Mouse (Mus musculus) heart, embryonic 15.5 days (tissue): Measurements from ENCODE around the gene Srrm4. TPM values are rescaled to one million over a fixed set of nuclear protein-coding genes. Genes with fewer than 3 reads are reported as not detected.

ENCODE experiments used
- ATAC-seq: fragments of 200-750 bp; cut with Nextera tagmentation; replicated peaks from 2 replicates; pipeline ENCODE4 v1.8.0; 2017; ENCODE audit warnings: low read depth, moderate TSS enrichment; ENCODE audit not compliant: insufficient number of reproducible peaks, insufficient read depth, low FRiP score
- H3K27ac ChIP-seq: fragments of 300-500 bp; sonication (generic); 2 replicates; pipeline ENCODE4 v1.5.1; 2015; ENCODE audit warnings: mild to moderate bottlenecking, inconsistent platforms
- H3K27me3 ChIP-seq: fragments of 300-500 bp; sonication (generic); 2 replicates; pipeline ENCODE4 v1.6.1; 2015; ENCODE audit warnings: inconsistent platforms
- H3K36me3 ChIP-seq: fragments of 300-500 bp; sonication (generic); 2 replicates; pipeline ENCODE4 v1.6.1; 2015; ENCODE audit warnings: mild to moderate bottlenecking, inconsistent platforms
- H3K4me1 ChIP-seq: fragments of 300-500 bp; sonication (generic); replicated peaks from 2 replicates; pipeline ENCODE4 v1.6.1; 2015; ENCODE audit warnings: inconsistent platforms
- H3K4me2 ChIP-seq: fragments of 300-500 bp; sonication (generic); 2 replicates; pipeline ENCODE4 v1.6.1; 2015; ENCODE audit warnings: inconsistent platforms, mild to moderate bottlenecking, moderate library complexity
- H3K4me3 ChIP-seq: fragments of 300-500 bp; sonication (generic); 2 replicates; pipeline ENCODE4 v1.5.1; 2015; ENCODE audit warnings: mild to moderate bottlenecking, inconsistent platforms
- H3K9ac ChIP-seq: fragments of 300-500 bp; sonication (generic); 2 replicates; pipeline ENCODE4 v1.6.1; 2015; ENCODE audit warnings: mild to moderate bottlenecking, inconsistent platforms
- H3K9me3 ChIP-seq: fragments of 300-500 bp; sonication (generic); replicated peaks from 2 replicates; pipeline ENCODE4 v1.6.1; 2016; ENCODE audit warnings: inconsistent platforms
- WGBS: fragments of 180-500 bp; shearing (Covaris S2); methylation state at CpG from one replicate; pipeline ENCODE4 v1.1.7; 2015; ENCODE audit warnings: mixed read lengths; 5-methylcytosine and 5-hydroxymethylcytosine counted together
- polyA plus RNA-seq: library from polyadenylated mRNA; unstranded; fragments of >200 nt; fragmentation: Nextera tagmentation; extraction: Ambion mirVana; gene quantifications from 2 replicates; pipeline ENCODE4 v1.2.1, GENCODE M21; 2015

Srrm4 gene
- polyA plus RNA-seq, 1 experiment from 2014 or later, result 1.0 TPM

DNA sequence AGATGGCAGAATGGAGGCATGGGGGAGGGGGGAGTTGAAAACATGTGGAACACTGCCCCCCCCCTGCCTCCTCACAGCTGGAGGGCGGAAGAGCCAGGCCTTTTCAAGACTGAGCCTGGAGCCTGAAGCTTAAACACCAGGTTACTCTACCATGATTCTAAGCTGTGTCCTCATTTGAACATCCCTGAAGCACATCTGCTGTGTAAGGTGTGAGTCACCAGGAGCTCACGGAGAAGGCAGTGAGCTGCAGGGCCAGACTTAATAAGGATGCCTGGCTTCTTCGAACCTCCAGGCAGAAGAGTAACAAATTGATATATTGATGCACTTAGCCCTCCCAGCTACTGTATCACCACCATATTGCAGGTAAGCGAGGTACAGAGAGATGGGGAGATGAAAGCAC, 79.5 kb downstream of the Srrm4 start:
- Histone ChIP-seq H3K36me3 (no peaks in the 10 kb centered on the region), H3K9me3 (no peaks in the 10 kb centered on the region)
- WGBS, result 60% methylated on average over 4 of the region's 4 CpGs

GRCm38 (mm10) chr5:116510229-116510628, 81.4 kb downstream of the Srrm4 start:
- WGBS, result 66% methylated on average over 5 of the region's 5 CpGs
- Histone ChIP-seq H3K4me3 (no peak overlapping the region), H3K4me2 (no peak overlapping the region), H3K36me3 (no peaks in the 10 kb centered on the region), H3K9me3 (no peaks in the 10 kb centered on the region), H3K27ac (no peak overlapping the region), H3K4me1 (peaks cover 6% of the 10 kb centered on the region; the same call in 1 of the 2 replicates), H3K9ac (no peak overlapping the region), H3K27me3 (no peaks in the 10 kb centered on the region)
- no peak for ATAC-seq

More for the DNA sequence above, 79.5 kb downstream of the Srrm4 start:
- no peak overlapping the region for H3K4me3 ChIP-seq
- H3K9ac ChIP-seq, result no peak overlapping the region
- peaks cover 6% of the 10 kb centered on the region; the same call in 1 of the 2 replicates for H3K4me1 ChIP-seq
- H3K27ac ChIP-seq, result no peak overlapping the region
- no peak overlapping the region for H3K4me2 ChIP-seq
- no peaks in the 10 kb centered on the region for H3K27me3 ChIP-seq
- ATAC-seq, result no peak

DNA sequence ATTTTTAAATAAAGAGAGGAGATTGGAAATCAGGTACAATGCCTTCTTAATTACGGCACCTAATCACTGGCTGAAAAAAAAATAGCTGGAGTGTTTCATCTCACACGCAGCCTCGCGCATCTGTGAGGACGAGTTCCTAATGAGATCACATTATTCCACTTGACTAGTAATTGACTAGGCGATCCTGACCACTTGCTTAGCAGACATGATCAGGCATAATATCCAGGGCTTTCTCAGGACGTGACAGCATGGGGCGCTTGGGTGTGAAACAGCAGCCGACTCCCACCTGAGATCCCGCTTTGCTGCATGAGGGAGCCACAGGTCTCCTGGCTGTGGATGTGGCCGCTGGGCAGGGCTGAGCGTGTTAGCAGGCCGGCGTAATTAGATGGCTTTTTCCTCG, 90.3 kb downstream of the Srrm4 start:
- H3K9ac ChIP-seq, result no peak overlapping the region
- H3K27ac ChIP-seq, result no peak overlapping the region
- 71% methylated on average over 15 of the region's 15 CpGs for WGBS
- no peak overlapping the region for H3K4me3 ChIP-seq
- no peak for ATAC-seq
- H3K4me1 ChIP-seq, result no peaks in the 10 kb centered on the region
- H3K36me3 ChIP-seq, result no peaks in the 10 kb centered on the region
- no peak overlapping the region for H3K4me2 ChIP-seq
- H3K9me3 ChIP-seq, result no peaks in the 10 kb centered on the region
- no peaks in the 10 kb centered on the region for H3K27me3 ChIP-seq

DNA sequence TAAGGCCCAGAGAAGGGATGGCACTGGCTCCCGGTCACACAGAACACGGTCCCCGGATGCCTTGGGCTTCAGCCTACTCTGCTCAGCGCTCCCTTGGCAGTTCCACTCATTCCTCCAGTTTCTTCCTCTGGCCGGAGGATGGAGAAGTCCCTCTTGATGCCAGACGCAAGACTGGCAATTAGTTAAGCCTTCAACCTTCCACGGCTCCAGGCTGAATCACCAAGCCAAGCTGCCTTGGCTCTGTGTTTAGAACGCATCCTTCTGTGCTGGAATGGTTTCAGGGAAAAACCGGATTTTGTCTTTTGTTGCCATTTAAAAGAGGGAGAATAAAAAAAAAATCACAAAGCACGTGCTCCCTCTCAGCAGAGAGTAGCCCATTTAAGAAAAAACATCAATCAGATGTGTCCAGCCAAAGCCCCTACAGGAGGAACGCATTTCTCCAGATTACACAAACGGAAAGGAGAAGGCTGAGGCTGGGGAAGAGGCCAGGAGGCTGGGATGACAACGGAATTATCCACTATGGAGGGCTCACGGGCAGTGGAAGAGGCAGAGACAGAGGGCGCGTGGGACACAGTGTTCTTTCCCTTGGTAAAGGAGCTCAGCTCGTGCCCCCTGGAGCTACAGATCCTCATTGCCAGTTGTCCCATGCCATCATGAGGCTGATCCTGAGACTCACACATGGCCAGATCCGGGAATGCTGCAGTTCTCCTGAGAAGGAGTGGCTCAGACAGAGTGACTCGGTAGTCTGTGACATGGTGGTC, 92.6 kb downstream of the Srrm4 start:
- Histone ChIP-seq H3K27me3 (no peaks in the 10 kb centered on the region), H3K4me3 (no peak overlapping the region), H3K4me1 (no peaks in the 10 kb centered on the region), H3K27ac (no peak overlapping the region), H3K36me3 (no peaks in the 10 kb centered on the region), H3K9ac (no peak overlapping the region), H3K4me2 (no peak overlapping the region), H3K9me3 (no peaks in the 10 kb centered on the region)
- WGBS, result 72% methylated on average over 19 of the region's 19 CpGs
- no peak for ATAC-seq

DNA sequence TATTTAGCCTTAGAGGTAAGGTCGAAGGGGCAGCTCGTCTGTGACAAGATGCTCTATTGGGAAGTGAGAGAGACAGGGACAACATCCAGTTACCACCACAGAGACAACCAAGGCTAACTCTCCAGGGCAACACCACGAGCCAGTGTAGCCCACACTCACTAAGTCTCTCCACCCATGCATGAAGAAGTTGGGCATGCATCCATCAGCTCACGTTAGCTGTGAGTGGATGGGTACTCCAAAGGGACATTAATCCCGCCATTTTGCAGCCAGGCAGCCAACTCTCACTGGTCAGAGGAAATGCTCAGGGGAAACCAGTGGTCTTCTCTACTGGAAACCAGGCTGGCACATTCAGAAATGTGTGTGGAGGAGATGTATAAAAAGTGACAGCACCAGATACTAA, 93.8 kb downstream of the Srrm4 start:
- WGBS, result 76% methylated on average over 5 of the region's 5 CpGs

GRCm38 (mm10) chr5:116497205-116497604, 94.4 kb downstream of the Srrm4 start:
- no peak overlapping the region for H3K4me3 ChIP-seq
- no peaks in the 10 kb centered on the region for H3K36me3 ChIP-seq
- H3K4me2 ChIP-seq, result no peak overlapping the region
- H3K27ac ChIP-seq, result no peak overlapping the region
- peaks cover 2% of the 10 kb centered on the region for H3K4me1 ChIP-seq
- 44% methylated on average over 7 of the region's 7 CpGs for WGBS
- H3K9ac ChIP-seq, result no peak overlapping the region
- H3K9me3 ChIP-seq, result no peaks in the 10 kb centered on the region
- ATAC-seq, result no peak
- peaks cover 9% of the 10 kb centered on the region; the same call in 1 of the 2 replicates for H3K27me3 ChIP-seq

More for the DNA sequence above, 93.8 kb downstream of the Srrm4 start:
- H3K9me3 ChIP-seq, result no peaks in the 10 kb centered on the region
- peaks cover 9% of the 10 kb centered on the region; the same call in 1 of the 2 replicates for H3K27me3 ChIP-seq
- no peak overlapping the region for H3K4me2 ChIP-seq
- ATAC-seq, result no peak
- no peak overlapping the region for H3K9ac ChIP-seq
- H3K27ac ChIP-seq, result no peak overlapping the region
- no peaks in the 10 kb centered on the region for H3K4me1 ChIP-seq
- no peak overlapping the region for H3K4me3 ChIP-seq
- no peaks in the 10 kb centered on the region for H3K36me3 ChIP-seq

- H3K4me2 ChIP-seq, result no peak overlapping the region
- ATAC-seq, result no peak
- H3K36me3 ChIP-seq, result no peaks in the 10 kb centered on the region
- 64% methylated on average over 2 of the region's 2 CpGs for WGBS
- no peaks in the 10 kb centered on the region for H3K9me3 ChIP-seq
- H3K4me3 ChIP-seq, result no peak overlapping the region
- no peak overlapping the region for H3K27ac ChIP-seq
- no peak overlapping the region for H3K9ac ChIP-seq
- peaks cover 7% of the 10 kb centered on the region for H3K4me1 ChIP-seq
- peaks cover 9% of the 10 kb centered on the region; the same call in 1 of the 2 replicates for H3K27me3 ChIP-seq
Observed at GRCm38 (mm10) chr5:116496717-116497116, 94.9 kb downstream of the Srrm4 start.

- H3K4me1 ChIP-seq, result peaks cover 19% of the 10 kb centered on the region
- 75% methylated on average over 9 of the region's 9 CpGs for WGBS
- no peak for ATAC-seq
- no peaks in the 10 kb centered on the region for H3K36me3 ChIP-seq
- no peak overlapping the region for H3K4me2 ChIP-seq
- no peaks in the 10 kb centered on the region for H3K9me3 ChIP-seq
- H3K9ac ChIP-seq, result no peak overlapping the region
- peaks cover 9% of the 10 kb centered on the region; the same call in 1 of the 2 replicates for H3K27me3 ChIP-seq
- no peak overlapping the region for H3K27ac ChIP-seq
- H3K4me3 ChIP-seq, result no peak overlapping the region
Observed at GRCm38 (mm10) chr5:116495466-116495865, 96.2 kb downstream of the Srrm4 start.

GRCm38 (mm10) chr5:116494377-116494776, 97.2 kb downstream of the Srrm4 start:
- no peaks in the 10 kb centered on the region for H3K36me3 ChIP-seq
- ATAC-seq, result no peak
- 30% methylated on average over 7 of the region's 7 CpGs for WGBS
- no peaks in the 10 kb centered on the region for H3K9me3 ChIP-seq
- H3K4me2 ChIP-seq, result no peak overlapping the region
- H3K27ac ChIP-seq, result no peak overlapping the region
- no peak overlapping the region for H3K9ac ChIP-seq
- H3K27me3 ChIP-seq, result peaks cover 9% of the 10 kb centered on the region; the same call in 1 of the 2 replicates
- no peak overlapping the region for H3K4me3 ChIP-seq
- H3K4me1 ChIP-seq, result peaks cover 24% of the 10 kb centered on the region

DNA sequence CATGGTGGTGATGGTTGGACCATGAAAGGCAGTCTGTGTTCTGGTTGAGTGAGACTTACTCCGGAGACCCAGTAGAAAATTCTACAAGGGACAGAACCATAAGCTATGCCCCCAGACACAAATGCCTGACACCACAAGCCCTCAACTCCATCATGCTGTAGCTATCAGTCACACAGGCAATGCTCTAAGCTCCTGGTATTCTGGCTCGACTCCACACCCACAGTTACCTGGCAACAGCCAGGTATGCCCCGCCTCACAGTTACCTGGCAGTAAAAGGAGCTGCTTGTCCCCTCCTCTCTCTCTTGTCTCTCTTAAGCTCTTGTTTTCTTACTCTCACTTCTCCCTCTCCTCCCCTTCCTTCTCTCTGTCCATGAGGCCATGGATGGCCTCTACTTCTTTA, 98.9 kb downstream of the Srrm4 start:
- H3K27ac ChIP-seq, result no peak overlapping the region
- no peak overlapping the region for H3K4me2 ChIP-seq
- H3K9me3 ChIP-seq, result no peaks in the 10 kb centered on the region
- 74% methylated on average over 3 of the region's 3 CpGs for whole genome bisulfite sequencing
- H3K9ac ChIP-seq, result no peak overlapping the region
- no peak for ATAC-seq
- H3K27me3 ChIP-seq, result peaks cover 9% of the 10 kb centered on the region; the same call in 1 of the 2 replicates
- no peak overlapping the region for H3K4me3 ChIP-seq
- peaks cover 24% of the 10 kb centered on the region for H3K4me1 ChIP-seq
- H3K36me3 ChIP-seq, result no peaks in the 10 kb centered on the region

DNA sequence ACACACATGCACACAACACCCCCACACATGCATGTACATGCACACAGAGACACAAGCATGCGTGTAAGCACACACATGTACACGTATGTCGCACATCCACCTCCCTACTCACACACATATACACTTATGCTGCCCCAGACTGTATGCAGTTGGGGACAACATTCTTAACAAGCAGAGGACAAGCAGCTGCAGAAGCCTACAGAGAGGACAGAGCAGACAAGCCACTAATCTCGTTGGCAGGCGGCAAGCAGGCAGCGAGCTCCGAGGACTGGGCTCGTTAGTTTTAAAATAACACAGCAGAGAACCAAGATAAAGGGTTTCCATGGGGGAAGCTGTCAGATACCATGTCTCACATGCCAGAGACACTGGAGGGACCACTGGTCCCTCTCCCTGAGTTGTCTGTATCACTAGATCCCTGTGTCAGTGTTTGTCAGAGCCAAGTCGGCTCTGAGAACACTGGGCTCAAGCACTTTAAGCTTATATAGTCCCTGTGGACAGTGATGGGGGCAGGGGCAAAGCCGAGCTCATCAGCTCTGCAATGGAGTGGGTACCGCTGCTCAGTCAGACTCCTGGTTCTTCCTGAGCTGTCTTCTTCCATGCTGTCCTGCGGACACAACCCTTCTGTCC, 99.7 kb downstream of the Srrm4 start:
- no peaks in the 10 kb centered on the region for H3K9me3 ChIP-seq
- H3K9ac ChIP-seq, result no peak overlapping the region
- H3K36me3 ChIP-seq, result no peaks in the 10 kb centered on the region
- H3K27ac ChIP-seq, result peak overlapping the region; percentile 52
- 28% methylated on average over 12 of the region's 12 CpGs for WGBS
- H3K4me1 ChIP-seq, result peaks cover 24% of the 10 kb centered on the region
- H3K4me3 ChIP-seq, result no peak overlapping the region
- peaks cover 9% of the 10 kb centered on the region; the same call in 1 of the 2 replicates for H3K27me3 ChIP-seq
- peak overlapping the region; percentile 44 for H3K4me2 ChIP-seq
- peak; percentile 67; the same call in 1 of the 2 replicates for ATAC-seq
